Mouse (Mus musculus) kidney, adult 2 months (tissue): Measurements from ENCODE around the gene Myh14.

Experiments
- CTCF ChIP-seq: fragments of 200-500 bp; conservative IDR thresholded peaks from 2 replicates; pipeline ENCODE4 v1.5.1; 2011; ENCODE audit warnings: low read depth, mild to moderate bottlenecking, control low read depth, low read length, moderate library complexity, mixed read lengths; ENCODE audit not compliant: insufficient read depth, insufficient read length
- POLR2A ChIP-seq: fragments of 200-500 bp; IDR thresholded peaks from one replicate; pipeline ENCODE4 v1.6.1; 2011; ENCODE audit warnings: low read depth, low read length, control low read depth

- TF ChIP-seq CTCF (no peak), POLR2A (no peak)
Observed at GRCm38 (mm10) chr7:44626966-44627365, 43.7 kb downstream of the Myh14 start.
